Mouse (Mus musculus): ENCODE measurements around the gene Atp8b3.

DNA sequence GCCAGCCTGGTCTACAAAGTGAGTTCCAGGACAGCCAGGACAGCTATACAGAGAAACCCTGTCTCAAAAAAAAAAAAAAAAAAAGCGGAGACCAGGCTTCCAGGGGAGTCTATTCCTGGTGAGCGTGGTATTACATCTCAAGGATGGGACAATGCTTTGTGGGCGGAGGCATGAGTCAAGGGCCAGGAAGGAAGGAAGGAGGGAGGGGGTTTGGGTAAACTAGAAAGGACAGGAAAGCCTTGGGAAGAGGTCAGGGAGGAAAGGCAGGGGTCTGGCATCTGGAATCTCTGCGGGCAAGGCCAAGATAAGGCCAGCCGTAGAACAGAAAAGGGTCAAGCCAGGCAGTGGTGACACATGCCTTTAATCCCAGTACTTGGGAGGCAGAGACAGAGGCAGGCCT lies 569 bp upstream of the Atp8b3 start:
- no peak for TF ChIP-seq CTCF (IDR thresholded peaks at IDR 0.05; ENCODE audit: low read depth, low read length)
- no peak for TF ChIP-seq POLR2A (IDR thresholded peaks at IDR 0.05; ENCODE audit: borderline replicate concordance, low read depth, low read length)
